ENCODE assay signal across 9 mouse cellular contexts in the genomic region with DNA sequence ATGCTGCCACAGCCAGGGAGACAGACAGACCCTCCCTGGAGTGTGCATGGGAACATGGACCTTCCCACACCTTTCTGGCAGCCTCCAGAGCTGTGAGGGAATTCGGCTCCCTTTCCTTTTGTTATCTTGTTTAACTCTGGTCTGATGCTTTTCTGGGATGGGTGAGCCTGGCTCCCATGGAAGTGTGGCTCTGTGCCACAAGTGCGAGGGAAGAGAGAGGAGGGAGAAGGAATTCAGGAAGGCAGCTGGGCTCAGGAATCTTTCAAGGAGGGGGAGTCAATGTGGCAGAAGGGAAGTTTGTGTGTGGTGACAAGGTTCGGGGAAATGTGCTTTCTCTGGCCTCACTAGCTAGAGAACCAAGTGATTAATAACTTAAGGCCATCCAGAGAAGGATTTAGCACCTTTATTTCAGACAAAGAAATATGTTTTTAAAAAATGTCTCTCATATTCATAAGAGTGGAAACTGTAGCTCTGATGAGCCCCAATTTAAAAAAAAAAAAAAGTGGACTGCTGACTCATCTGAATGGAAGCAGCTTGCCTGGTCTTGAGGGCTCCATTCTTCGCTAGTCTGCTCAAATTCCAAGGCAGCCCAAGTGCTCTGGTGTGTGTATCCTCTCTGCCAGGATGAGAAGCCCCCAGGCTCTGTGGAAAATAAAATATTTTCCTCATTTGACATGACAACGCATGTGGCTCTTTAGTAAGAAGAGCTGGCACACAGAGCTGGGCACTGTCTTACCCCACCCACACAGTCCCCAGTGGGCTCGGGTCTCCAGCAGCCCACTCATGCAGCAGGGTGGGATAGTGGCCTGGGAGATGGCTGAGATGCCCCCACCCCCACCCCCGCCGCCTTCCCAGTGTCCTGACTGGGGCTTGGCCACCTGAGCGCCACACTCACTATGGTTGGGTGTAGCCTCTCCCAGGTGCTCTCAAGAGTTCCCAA.
DNase-seq lines count a peak whose midpoint lies in the region; ATAC-seq and TF ChIP-seq lines count a peak whose summit lies in the region.
"Had no signal": no experiment of that assay in that cellular context is flagged by ENCODE, and none has a peak within 500 bp of the region (broad histone marks: within the 10 kb centered on the region; RNA-seq: fewer than 3 reads in every experiment).

No protein-coding gene starts in this region.

- H3K4me3 ChIP-seq in forebrain, embryonic 14.5 days (ENCODE audit: low read depth, low read length) = no peak overlapping the region
- H3K4me3 ChIP-seq in forebrain, embryonic 16.5 days (replicated peaks; ENCODE audit: low read length) = no peak overlapping the region
- H3K4me3 ChIP-seq in lung, embryonic 15.5 days = no peak overlapping the region
- H3K4me3 ChIP-seq in lung, adult 2 months (replicated peaks; ENCODE audit: extremely low read depth, low read depth, low read length) = no peak overlapping the region
- no peak overlapping the region for H3K4me3 ChIP-seq in heart, postnatal 0 days (ENCODE audit: low read depth, low read length)
- H3K4me3 ChIP-seq: hindbrain, embryonic 15.5 days had no signal

- TF ChIP-seq CTCF in lung, adult 2 months (IDR thresholded peaks at IDR 0.05; ENCODE audit: insufficient read depth, low read length) = no peak
- TF ChIP-seq CTCF in heart, postnatal 0 days (IDR thresholded peaks at IDR 0.05; ENCODE audit: low read depth) = no peak

- no peak overlapping the region for H3K4me2 ChIP-seq in forebrain, embryonic 14.5 days (ENCODE audit: low read length)
- no peak overlapping the region for H3K4me2 ChIP-seq in forebrain, embryonic 16.5 days (ENCODE audit: low read length)
- H3K4me2 ChIP-seq in lung, embryonic 15.5 days = no peak overlapping the region
- no peak overlapping the region for H3K4me2 ChIP-seq in heart, postnatal 0 days (ENCODE audit: low read depth, low read length)
- H3K4me2 ChIP-seq: hindbrain, embryonic 15.5 days had no signal

- peaks cover 41% of the 10 kb centered on the region for H3K4me1 ChIP-seq in forebrain, embryonic 14.5 days (ENCODE audit: control insufficient read depth, insufficient read depth, low read length)
- peaks cover 34% of the 10 kb centered on the region for H3K4me1 ChIP-seq in forebrain, embryonic 16.5 days (replicated peaks; ENCODE audit: control insufficient read depth, insufficient read depth, low read length)
- H3K4me1 ChIP-seq in lung, embryonic 15.5 days = peaks cover 15% of the 10 kb centered on the region
- no peaks in the 10 kb centered on the region for H3K4me1 ChIP-seq in lung, adult 2 months (ENCODE audit: control insufficient read depth, insufficient read depth, low read length)
- H3K4me1 ChIP-seq in heart, postnatal 0 days (ENCODE audit: control insufficient read depth, insufficient read depth) = peaks cover 21% of the 10 kb centered on the region

- peak; percentile 75 for DNase-seq in forebrain, embryonic 14.5 days (ENCODE audit: low spot score)
- DNase-seq in lung, adult 2 months = no peak
- peak; percentile 30 for DNase-seq in heart, postnatal 0 days (ENCODE audit: low spot score)
- peak; percentile 65 for DNase-seq in right cerebral cortex, postnatal 25 days
- no peak for DNase-seq in adrenal gland, postnatal 4 days (ENCODE audit: low spot score in 2 of 2)

- H3K9me3 ChIP-seq in forebrain, embryonic 14.5 days (replicated peaks; ENCODE audit: control insufficient read depth, low read length) = no peaks in the 10 kb centered on the region
- no peaks in the 10 kb centered on the region for H3K9me3 ChIP-seq in forebrain, embryonic 16.5 days (ENCODE audit: control insufficient read depth, low read length)
- no peaks in the 10 kb centered on the region for H3K9me3 ChIP-seq in lung, embryonic 15.5 days
- no peaks in the 10 kb centered on the region for H3K9me3 ChIP-seq in heart, postnatal 0 days (replicated peaks; ENCODE audit: control insufficient read depth, low read length)
- H3K9me3 ChIP-seq: hindbrain, embryonic 15.5 days had no signal

- no peak for TF ChIP-seq POLR2A in lung, adult 2 months (IDR thresholded peaks at IDR 0.05; ENCODE audit: borderline replicate concordance, extremely low read depth, low read depth, low read length)

- H3K27ac ChIP-seq in forebrain, embryonic 14.5 days (ENCODE audit: low read depth, low read length) = peak overlapping the region; percentile 75; the same call in 1 of the 2 replicates
- H3K27ac ChIP-seq in forebrain, embryonic 16.5 days (ENCODE audit: low read length) = no peak overlapping the region
- no peak overlapping the region for H3K27ac ChIP-seq in lung, embryonic 15.5 days
- no peak overlapping the region for H3K27ac ChIP-seq in heart, postnatal 0 days (ENCODE audit: low read depth)
- H3K27ac ChIP-seq: hindbrain, embryonic 15.5 days had no signal

- ATAC-seq in forebrain, embryonic 14.5 days = peak; percentile 28
- no peak for ATAC-seq in forebrain, embryonic 16.5 days
- peak; percentile 28; the same call in 1 of the 2 replicates for ATAC-seq in lung, embryonic 15.5 days (ENCODE audit: borderline replicate concordance, extremely low read depth, low FRiP score, low TSS enrichment)
- ATAC-seq in heart, postnatal 0 days (ENCODE audit: insufficient read depth, low read depth) = no peak
- ATAC-seq in megakaryocyte, adult 5-6 weeks (ENCODE audit: poor library complexity, severe bottlenecking) = no peak

- TF ChIP-seq EP300 in heart, postnatal 0 days (IDR thresholded peaks at IDR 0.05; ENCODE audit: low read depth) = no peak

- H3K36me3 ChIP-seq in forebrain, embryonic 14.5 days (ENCODE audit: control insufficient read depth, insufficient read depth, low read length) = no peaks in the 10 kb centered on the region
- no peaks in the 10 kb centered on the region for H3K36me3 ChIP-seq in forebrain, embryonic 16.5 days (ENCODE audit: control insufficient read depth, insufficient read depth)
- H3K36me3 ChIP-seq in lung, embryonic 15.5 days = no peaks in the 10 kb centered on the region
- no peaks in the 10 kb centered on the region for H3K36me3 ChIP-seq in heart, postnatal 0 days (replicated peaks; ENCODE audit: control insufficient read depth, insufficient read depth, low read length)
- H3K36me3 ChIP-seq: hindbrain, embryonic 15.5 days had no signal

- H3K9ac ChIP-seq in forebrain, embryonic 14.5 days (ENCODE audit: low read length) = 0 out of 2 replicates have a peak overlapping the region, but pooled peaks have one; percentile 7
- no peak overlapping the region for H3K9ac ChIP-seq in forebrain, embryonic 16.5 days (replicated peaks; ENCODE audit: low read depth, low read length)
- no peak overlapping the region for H3K9ac ChIP-seq in lung, embryonic 15.5 days
- no peak overlapping the region for H3K9ac ChIP-seq in heart, postnatal 0 days (replicated peaks; ENCODE audit: low read depth, low read length)
- H3K9ac ChIP-seq: hindbrain, embryonic 15.5 days had no signal

- H3K27me3 ChIP-seq in forebrain, embryonic 14.5 days (replicated peaks; ENCODE audit: control insufficient read depth, insufficient read depth, low read length) = no peaks in the 10 kb centered on the region
- H3K27me3 ChIP-seq in forebrain, embryonic 16.5 days (replicated peaks; ENCODE audit: control insufficient read depth, insufficient read depth, low read length) = no peaks in the 10 kb centered on the region
- H3K27me3 ChIP-seq in lung, embryonic 15.5 days = no peaks in the 10 kb centered on the region
- H3K27me3 ChIP-seq in heart, postnatal 0 days (ENCODE audit: control insufficient read depth, insufficient read depth, low read length) = no peaks in the 10 kb centered on the region
- H3K27me3 ChIP-seq: hindbrain, embryonic 15.5 days had no signal

- 42% methylated on average over 9 of the region's 9 CpGs for WGBS in forebrain, embryonic 14.5 days
- 50% methylated on average over 9 of the region's 9 CpGs for WGBS in forebrain, embryonic 16.5 days
- 48% methylated on average over 9 of the region's 9 CpGs for WGBS in lung, embryonic 15.5 days
- WGBS in lung, adult 2 months = 55% methylated on average over 9 of the region's 9 CpGs
- WGBS in heart, postnatal 0 days = 51% methylated on average over 9 of the region's 9 CpGs

Comparison
In these comparisons a context has a peak if more than half of its experiments do, and no peak if none do; other contexts are left out.
1. ATAC-seq: peak in forebrain, embryonic 14.5 days (single experiment) and lung, embryonic 15.5 days (single experiment); none in forebrain, embryonic 16.5 days (single experiment), heart, postnatal 0 days (single experiment) and megakaryocyte, adult 5-6 weeks (single experiment).
2. DNase-seq: peak in forebrain, embryonic 14.5 days (single experiment), heart, postnatal 0 days (single experiment) and right cerebral cortex, postnatal 25 days (single experiment); none in lung, adult 2 months (single experiment) and adrenal gland, postnatal 4 days (0 of 2).